Mouse (Mus musculus) C2C12 (cell line): ENCODE results near the gene Wfdc13.

Source experiments
- CEBPB ChIP-seq: IDR thresholded peaks from one replicate; pipeline ENCODE4 v1.6.1; 2011; ENCODE audit warnings: low read depth, mild to moderate bottlenecking, control low read depth, moderate library complexity
- CTCF ChIP-seq: IDR thresholded peaks from one replicate; pipeline ENCODE4 v1.5.1; 2011; ENCODE audit not compliant: control insufficient read depth, insufficient read depth, insufficient read length
- FOSL1 ChIP-seq: IDR thresholded peaks from one replicate; pipeline ENCODE4 v1.8.0; 2011; ENCODE audit warnings: mild to moderate bottlenecking, low read length; ENCODE audit not compliant: poor library complexity, insufficient read depth, severe bottlenecking
- MAX ChIP-seq: IDR thresholded peaks from one replicate; pipeline ENCODE4 v1.6.1; 2011; ENCODE audit warnings: mild to moderate bottlenecking, control low read depth
- MYOD1 ChIP-seq: IDR thresholded peaks from one replicate; pipeline ENCODE4 v1.6.1; 2011; ENCODE audit warnings: low read depth; ENCODE audit not compliant: control insufficient read depth, insufficient read length
- MYOG ChIP-seq: IDR thresholded peaks from one replicate; pipeline ENCODE4 v1.6.1; 2011; ENCODE audit not compliant: control insufficient read depth, insufficient read length; ENCODE audit errors: extremely low read depth
- USF1 ChIP-seq: IDR thresholded peaks from one replicate; pipeline ENCODE4 v1.6.1; 2011; ENCODE audit warnings: low read depth, mild to moderate bottlenecking, control low read depth, moderate library complexity

DNA sequence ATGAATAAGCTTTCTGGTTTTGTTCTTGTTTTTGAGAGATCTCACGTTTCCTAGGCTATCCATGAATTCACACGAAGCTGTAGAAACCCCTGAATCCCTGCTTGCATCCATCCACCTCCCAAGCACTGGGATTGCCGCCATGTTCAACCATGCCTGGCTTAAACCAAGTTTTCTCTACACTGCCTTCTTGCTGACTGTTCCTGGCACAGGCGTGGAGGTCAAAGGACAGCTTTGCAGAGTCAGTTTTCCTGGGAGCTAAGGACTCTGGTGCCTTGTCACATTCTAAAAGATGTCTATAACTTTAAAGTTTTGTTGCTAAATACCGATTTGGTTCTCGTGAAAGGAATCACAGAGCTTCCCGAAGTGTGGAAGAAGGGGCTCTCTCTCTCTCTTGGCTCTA, 20.1 kb upstream of the Wfdc13 start:
- no peak for TF ChIP-seq CTCF
- TF ChIP-seq MYOG, result no peak
- TF ChIP-seq MYOD1, result no peak
- TF ChIP-seq CEBPB, result no peak
- no peak for TF ChIP-seq USF1
- TF ChIP-seq MAX, result no peak
- TF ChIP-seq FOSL1, result no peak
